Mouse (Mus musculus) layer of hippocampus, adult 2 months (tissue): ENCODE results near the gene Cldn12. TPM values are rescaled to one million over a fixed set of nuclear protein-coding genes. Genes with fewer than 3 reads are reported as not detected.

ENCODE experiments used
- DNase-seq, 2 experiments: peaks; one replicate each; pipeline ENCODE4 v3.0.0; 2022; ENCODE audit warnings: low spot score in 2 of 2
- H3K27ac ChIP-seq: fragments of 200-600 bp; 2 replicates; pipeline ENCODE4 v1.8.1; 2022
- H3K4me3 ChIP-seq: fragments of 200-600 bp; 2 replicates; pipeline ENCODE4 v1.8.1; 2022; ENCODE audit warnings: mild to moderate bottlenecking
- CTCF ChIP-seq: fragments of 200-600 bp; conservative IDR thresholded peaks from 2 replicates; pipeline ENCODE4 v1.8.1; 2022; ENCODE audit warnings: antibody characterized with exemption, mild to moderate bottlenecking, moderate library complexity
- total RNA-seq, 2 experiments: library from RNA; stranded (reverse); gene quantifications; 2 replicates each; pipeline ENCODE4 v1.2.3; 2021

Gene Cldn12
- total RNA-seq, 2 experiments from 2014 or later, result 32.0 to 33.5 TPM

GRCm38 (mm10) chr5:5510989-5511388 is 3.8 kb downstream of the Cldn12 start:
- H3K4me3 ChIP-seq, result no peak overlapping the region
- no peak for TF ChIP-seq CTCF
- no peak overlapping the region for H3K27ac ChIP-seq
- DNase-seq, result no peak

DNA sequence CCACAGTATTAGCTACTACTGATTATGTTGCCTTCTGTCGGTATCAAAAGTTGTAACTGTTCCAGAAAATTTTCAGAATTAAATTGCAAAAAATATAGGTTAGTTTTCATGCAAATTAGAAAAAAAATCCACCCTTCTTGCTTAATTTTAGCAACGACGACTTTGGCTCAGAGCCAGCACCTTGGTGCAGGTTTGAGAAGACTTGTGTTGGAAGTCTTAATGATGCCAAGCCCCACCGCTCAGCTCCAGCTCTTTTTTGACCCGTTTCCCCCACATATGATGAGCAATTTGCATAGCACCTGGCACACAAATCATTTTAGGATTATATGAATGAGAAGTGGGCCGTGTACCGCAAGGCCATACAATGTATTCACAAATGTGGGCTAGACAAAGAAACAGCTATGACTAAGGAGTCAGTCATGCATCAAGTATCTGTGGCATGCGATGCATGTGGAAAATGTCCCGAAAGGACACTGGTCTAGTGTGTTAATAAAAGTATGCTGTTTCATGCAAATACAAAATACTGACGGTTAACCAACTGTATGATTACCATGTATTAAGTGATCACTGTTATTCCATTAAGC is 4.4 kb downstream of the Cldn12 start:
- TF ChIP-seq CTCF, result no peak
- no peak overlapping the region for H3K4me3 ChIP-seq
- H3K27ac ChIP-seq, result no peak overlapping the region
- no peak for DNase-seq

DNA sequence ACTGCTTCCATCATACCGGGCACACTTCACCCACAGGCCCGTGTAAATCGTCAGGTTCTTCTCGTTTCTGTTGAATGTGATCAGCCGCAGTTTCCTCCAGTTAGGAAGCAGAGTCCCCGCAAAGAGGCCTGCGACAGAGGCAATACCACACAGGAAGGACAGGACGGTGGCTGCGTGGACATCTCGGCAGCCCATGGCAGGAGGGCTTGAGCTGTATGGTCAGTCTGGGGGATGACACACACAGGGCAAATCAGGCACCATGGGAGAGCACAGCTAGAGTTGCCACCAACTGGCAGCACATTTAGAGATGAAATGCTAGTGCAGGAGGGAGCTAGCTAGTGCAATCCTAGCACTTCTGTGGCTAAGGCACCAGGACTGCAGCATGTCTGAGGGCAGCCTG is 6.5 kb downstream of the Cldn12 start:
- no peak overlapping the region for H3K27ac ChIP-seq
- no peak for TF ChIP-seq CTCF
- peak overlapping the region; percentile 17; the same call in 1 of the 2 replicates for H3K4me3 ChIP-seq
- no peak for DNase-seq

DNA sequence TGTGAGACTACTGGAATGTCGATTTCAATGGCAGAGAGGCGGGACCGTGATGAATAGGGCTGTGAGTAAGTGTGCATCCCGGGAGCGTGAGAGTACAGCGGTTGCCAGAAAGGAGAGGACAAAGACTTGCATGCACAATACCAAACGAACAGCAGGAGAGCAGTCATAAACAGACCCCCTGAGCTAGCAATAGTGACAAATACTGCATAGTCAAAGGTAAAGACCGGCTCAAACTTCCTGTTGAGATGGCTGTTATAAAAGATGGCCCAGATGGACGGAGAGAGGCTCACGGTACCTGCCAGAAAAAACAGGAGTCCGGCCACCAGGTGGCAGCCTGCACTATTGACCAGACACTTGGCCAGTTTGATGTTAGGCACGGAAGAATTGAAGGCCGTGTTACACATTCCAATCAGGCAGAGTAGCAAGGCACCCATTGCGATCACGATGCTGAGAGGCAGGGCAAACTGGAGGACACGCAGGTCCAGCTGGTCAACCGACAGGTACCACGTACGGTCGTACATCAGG is 7.0 kb downstream of the Cldn12 start:
- peak; percentile 76 for TF ChIP-seq CTCF
- H3K27ac ChIP-seq, result no peak overlapping the region
- H3K4me3 ChIP-seq, result peak overlapping the region; percentile 17; the same call in 1 of the 2 replicates
- DNase-seq, result peak; percentile 39 to 53

DNA sequence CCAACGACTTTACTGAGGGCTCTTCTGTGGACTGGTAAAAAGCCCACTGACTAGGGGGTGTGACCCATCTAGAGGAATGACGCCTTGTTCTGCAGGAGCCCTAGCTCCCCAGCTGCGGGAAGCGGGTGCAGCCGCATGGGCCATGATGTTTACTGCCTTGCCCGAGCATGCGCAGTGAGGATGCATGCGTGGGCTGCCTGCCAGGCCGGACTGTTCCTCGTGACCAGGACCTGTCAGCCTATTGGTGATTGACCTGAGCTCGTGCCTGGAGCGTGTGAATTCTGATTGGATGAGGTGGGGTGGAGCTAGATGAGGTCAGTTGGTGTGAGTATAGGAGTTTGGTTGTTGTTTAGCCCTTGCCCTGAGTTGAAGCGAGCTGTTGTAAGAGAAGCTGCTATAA is 10.3 kb downstream of the Cldn12 start:
- Histone ChIP-seq H3K27ac (no peak overlapping the region), H3K4me3 (no peak overlapping the region)
- DNase-seq, result no peak
- TF ChIP-seq CTCF, result no peak

DNA sequence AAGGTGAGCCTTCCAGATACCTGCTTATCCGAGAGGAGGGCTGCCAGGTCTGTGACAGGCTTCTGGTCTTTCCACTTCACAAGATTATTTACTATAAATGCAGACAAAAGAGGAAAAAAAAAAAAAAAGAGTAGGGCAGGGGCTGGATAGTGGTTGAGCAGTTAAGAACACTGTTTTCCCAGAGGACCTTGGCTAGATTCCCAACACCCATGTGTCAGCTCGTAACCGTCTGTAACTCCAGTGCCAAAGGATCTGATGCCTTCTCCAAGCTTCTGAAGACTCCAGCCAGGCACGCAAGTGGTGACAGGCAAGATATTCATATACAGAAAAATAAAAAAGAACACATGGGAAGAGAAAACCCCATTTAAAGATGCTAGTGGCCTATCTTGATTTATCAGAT is 11.4 kb downstream of the Cldn12 start:
- Histone ChIP-seq H3K27ac (no peak overlapping the region), H3K4me3 (no peak overlapping the region)
- no peak for DNase-seq
- no peak for TF ChIP-seq CTCF

DNA sequence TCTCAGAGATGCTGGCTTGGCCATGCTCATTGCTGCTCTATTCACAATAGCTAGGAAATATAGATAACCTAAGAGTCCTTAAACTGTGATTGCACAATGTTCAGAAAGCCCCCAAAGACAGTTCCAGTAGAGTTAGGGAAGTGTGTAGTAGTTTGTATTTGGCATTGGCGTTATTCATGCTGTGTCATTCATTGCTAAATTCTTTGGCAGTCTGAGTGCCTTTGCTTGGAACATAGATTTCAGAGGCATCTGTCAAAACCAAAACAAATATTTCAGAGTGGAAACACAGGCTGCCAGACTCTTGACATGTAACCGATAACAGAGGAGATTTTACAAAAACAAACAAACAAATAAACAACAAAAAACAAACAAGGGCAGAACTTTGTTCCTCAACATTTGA is 13.2 kb downstream of the Cldn12 start:
- no peak overlapping the region for H3K27ac ChIP-seq

GRCm38 (mm10) chr5:5496393-5496792 is 18.4 kb downstream of the Cldn12 start:
- Histone ChIP-seq H3K27ac (no peak overlapping the region), H3K4me3 (no peak overlapping the region)
- no peak for TF ChIP-seq CTCF
- no peak for DNase-seq

More for the DNA sequence above, 13.2 kb downstream of the Cldn12 start:
- TF ChIP-seq CTCF, result no peak
- H3K4me3 ChIP-seq, result no peak overlapping the region
- peak in 1 of 2 experiments; percentile 45 for DNase-seq

GRCm38 (mm10) chr5:5495042-5495441 is 19.7 kb downstream of the Cldn12 start:
- Histone ChIP-seq H3K27ac (no peak overlapping the region), H3K4me3 (no peak overlapping the region)
- DNase-seq, result no peak
- TF ChIP-seq CTCF, result no peak

DNA sequence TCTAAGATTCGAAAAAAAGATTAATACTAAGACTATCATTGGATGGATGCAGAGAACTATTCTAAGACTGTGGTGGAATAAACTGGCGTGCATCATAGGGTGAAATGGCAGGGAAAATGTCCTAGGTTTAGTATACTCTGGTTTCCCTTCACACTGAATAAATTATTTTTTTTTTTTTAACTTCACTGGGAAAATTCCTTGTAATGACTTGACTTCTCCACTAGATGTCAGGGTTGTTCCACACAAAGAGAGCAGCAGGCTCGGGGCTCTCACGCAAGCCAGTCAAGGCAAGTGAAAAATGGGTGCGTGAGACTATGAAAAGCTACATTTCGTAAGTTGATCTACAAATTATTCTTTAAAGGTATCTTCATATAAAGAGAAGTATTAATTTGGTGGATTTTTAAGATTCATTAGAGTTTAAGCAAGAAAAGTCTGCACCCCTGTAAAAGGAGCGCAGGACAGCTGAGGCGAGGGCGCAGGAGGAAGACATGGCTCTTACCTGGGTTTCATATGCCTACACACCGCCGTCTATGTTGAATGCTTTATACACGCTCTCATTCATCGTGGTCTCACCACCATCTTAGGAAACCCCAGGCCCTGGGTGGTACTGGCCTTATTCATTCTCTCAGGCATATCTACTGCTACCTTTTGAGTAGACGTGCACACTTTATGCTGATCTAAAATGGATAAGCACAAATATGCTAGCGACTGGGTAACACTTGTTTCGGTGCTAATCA is 20.3 kb downstream of the Cldn12 start:
- Histone ChIP-seq H3K27ac (no peak overlapping the region), H3K4me3 (no peak overlapping the region)
- peak; percentile 96 for TF ChIP-seq CTCF
- DNase-seq, result peak; percentile 47 to 57

DNA sequence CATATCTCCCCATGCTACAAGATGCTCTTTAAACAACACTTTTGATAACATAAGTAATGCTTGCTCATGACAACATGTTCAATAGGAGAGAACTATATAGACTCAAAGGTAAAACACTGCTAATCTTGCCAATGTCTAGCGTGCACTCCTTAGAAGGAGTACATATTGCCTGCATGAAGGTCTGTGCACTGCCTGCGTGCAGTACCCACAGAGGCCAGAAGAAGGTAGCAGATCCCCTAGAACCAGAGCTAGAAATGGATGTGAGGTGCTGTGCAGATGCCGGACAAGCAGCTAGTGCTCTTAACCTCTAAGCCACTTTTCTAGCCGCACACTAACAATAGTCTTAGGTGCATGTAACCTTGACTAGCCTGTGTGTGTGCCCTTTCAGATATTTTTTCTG is 22.6 kb downstream of the Cldn12 start:
- H3K4me3 ChIP-seq, result no peak overlapping the region
- no peak overlapping the region for H3K27ac ChIP-seq
- no peak for DNase-seq
- TF ChIP-seq CTCF, result peak; percentile 33

DNA sequence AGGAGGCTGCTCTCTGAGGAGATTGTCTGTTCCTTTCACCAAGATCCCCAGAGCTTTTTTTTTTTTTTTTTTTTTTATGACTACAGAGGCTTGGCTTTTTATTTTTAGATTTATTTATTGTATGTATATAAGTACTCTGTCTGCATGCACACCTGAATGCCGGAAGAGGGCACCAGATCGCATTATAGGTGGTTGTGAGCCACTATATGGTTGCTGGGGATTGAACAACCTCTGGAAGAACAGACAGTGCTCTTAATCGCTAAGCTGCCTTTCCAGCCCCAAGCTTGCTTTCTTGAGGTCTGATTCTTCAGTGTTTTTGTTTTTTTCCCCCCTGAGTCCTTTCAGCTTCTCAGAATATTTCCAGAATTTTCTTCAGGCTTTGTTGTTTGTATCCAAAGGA is 28.7 kb downstream of the Cldn12 start:
- DNase-seq, result no peak
- Histone ChIP-seq H3K27ac (no peak overlapping the region), H3K4me3 (no peak overlapping the region)
- TF ChIP-seq CTCF, result 0 out of 2 replicates have a peak, but pooled peaks have one; percentile 8

DNA sequence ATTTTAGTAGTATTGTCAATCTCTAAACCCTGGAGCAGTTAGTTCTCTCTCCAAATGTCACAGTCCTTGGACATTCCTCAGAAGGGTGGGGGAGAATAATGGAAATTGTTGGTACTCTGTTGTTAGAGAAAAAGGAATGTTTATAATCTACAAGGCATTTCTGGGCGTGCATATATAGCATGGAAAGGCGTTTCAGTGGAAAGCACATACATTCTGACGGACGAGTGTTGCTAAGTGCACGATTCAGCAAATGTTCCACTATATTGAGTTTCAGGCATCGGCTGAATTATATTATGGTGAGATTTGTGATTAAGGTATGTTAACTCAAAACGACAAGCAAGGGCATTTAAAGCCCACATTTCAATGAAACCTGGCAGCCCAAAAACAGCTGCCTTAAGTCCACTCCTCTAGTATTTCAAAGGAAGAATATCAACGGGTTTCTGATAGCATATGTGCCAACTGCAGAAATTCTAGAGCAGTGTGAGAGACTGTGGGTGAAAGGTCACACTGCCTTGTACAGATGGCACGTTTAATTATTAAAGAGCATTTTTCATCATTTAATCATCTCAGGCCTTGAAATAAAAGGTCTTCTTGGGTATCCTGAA is 31.4 kb downstream of the Cldn12 start:
- Histone ChIP-seq H3K4me3 (no peak overlapping the region), H3K27ac (no peak overlapping the region)
- DNase-seq, result no peak
- TF ChIP-seq CTCF, result no peak

DNA sequence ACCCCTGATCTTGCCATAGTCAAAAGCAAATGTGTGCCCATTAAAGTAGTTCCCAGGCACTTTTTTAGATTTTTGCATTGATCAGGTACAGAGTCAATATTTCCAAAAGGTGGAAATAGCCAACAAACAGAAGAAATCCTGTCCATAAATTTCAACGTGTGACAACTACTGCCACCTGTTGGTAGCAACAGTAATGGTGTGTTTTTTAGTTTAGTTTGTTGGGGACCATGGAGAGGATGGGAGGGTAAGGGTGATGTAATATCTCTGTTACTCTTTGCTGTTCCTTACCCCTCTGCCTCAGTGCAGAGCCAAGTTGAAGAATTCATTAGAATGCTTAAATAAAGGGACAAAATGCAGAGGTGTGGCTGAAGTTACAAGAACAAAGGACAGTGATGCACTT is 33.1 kb downstream of the Cldn12 start:
- no peak overlapping the region for H3K4me3 ChIP-seq
- peak in 1 of 2 experiments; percentile 31 for DNase-seq
- H3K27ac ChIP-seq, result no peak overlapping the region
- TF ChIP-seq CTCF, result peak; percentile 88
